Mouse (Mus musculus) cerebellum, postnatal 14 days (tissue): ENCODE measurements around the gene Banp.
A peak's percentile ranks its signal among the peaks of the same experiment; 100 is the strongest.

Source experiments
- DNase-seq, 2 experiments: peaks; one replicate each; pipeline ENCODE4 v3.0.0; 2021; ENCODE audit warnings: mixed read lengths in 2 of 2

Banp gene

GRCm38 (mm10) chr8:121952122-121952521, 2.6 kb downstream of the Banp start:
- no peak for DNase-seq

GRCm38 (mm10) chr8:121952800-121953199, 3.2 kb downstream of the Banp start:
- no peak for DNase-seq

- DNase-seq = no peak
Measured at GRCm38 (mm10) chr8:121953821-121954545, 4.4 kb downstream of the Banp start.

GRCm38 (mm10) chr8:121954981-121955555, 5.5 kb downstream of the Banp start:
- DNase-seq = no peak

- no peak for DNase-seq
Measured at GRCm38 (mm10) chr8:121955825-121956500, 6.4 kb downstream of the Banp start.

- DNase-seq = no peak
Measured at GRCm38 (mm10) chr8:121958395-121958794, 8.8 kb downstream of the Banp start.

- no peak for DNase-seq
Measured at GRCm38 (mm10) chr8:121962892-121963291, 13.3 kb downstream of the Banp start.

GRCm38 (mm10) chr8:121964716-121965512, 15.4 kb downstream of the Banp start:
- DNase-seq = no peak

- DNase-seq = no peak
Measured at GRCm38 (mm10) chr8:121966110-121966509, 16.6 kb downstream of the Banp start.

GRCm38 (mm10) chr8:121966714-121967448, 17.3 kb downstream of the Banp start:
- DNase-seq = no peak

- DNase-seq = no peak
Measured at GRCm38 (mm10) chr8:121967977-121968376, 18.4 kb downstream of the Banp start.

GRCm38 (mm10) chr8:121968542-121968941, 19.0 kb downstream of the Banp start:
- no peak for DNase-seq

GRCm38 (mm10) chr8:121970225-121970624, 20.7 kb downstream of the Banp start:
- DNase-seq = no peak

GRCm38 (mm10) chr8:121971488-121972058, 22.0 kb downstream of the Banp start:
- no peak for DNase-seq

GRCm38 (mm10) chr8:121973906-121974305, 24.4 kb downstream of the Banp start:
- DNase-seq = no peak

GRCm38 (mm10) chr8:121977819-121978590, 28.5 kb downstream of the Banp start:
- peak; percentile 69 to 80 for DNase-seq

GRCm38 (mm10) chr8:121978670-121979069, 29.1 kb downstream of the Banp start:
- DNase-seq = no peak

GRCm38 (mm10) chr8:121980792-121981519, 31.4 kb downstream of the Banp start:
- no peak for DNase-seq

- peak; percentile 60 to 65 for DNase-seq
Measured at GRCm38 (mm10) chr8:121981520-121981895, 32.0 kb downstream of the Banp start.

- DNase-seq = no peak
Measured at GRCm38 (mm10) chr8:121985673-121986072, 36.1 kb downstream of the Banp start.

GRCm38 (mm10) chr8:121987892-121988291, 38.3 kb downstream of the Banp start:
- DNase-seq = no peak
